Mouse (Mus musculus): ENCODE measurements around the gene Rom1. TPM values are rescaled to one million over a fixed set of nuclear protein-coding genes. Genes with fewer than 3 reads are reported as not detected.

Gene Rom1
- polyA plus RNA-seq, 1 experiment from 2014 or later: 3.3 TPM

Small RNA genes lying within 50 kb of the gene (microRNA-seq; reads per million reads assigned to microRNA genes)
- not detected for gene Mir5136

Other genes with a start within 250 kb of the Rom1 start
- 99.9 and 116 TPM in 2 replicates for gene Slc3a2, start 206.0 kb downstream of the Rom1 start, polyA plus RNA-seq (2015; fragmentation: Nextera tagmentation; extraction: Ambion mirVana)
- 88.6 and 100 TPM in 2 replicates for gene Wdr74, start 193.5 kb downstream of the Rom1 start, polyA plus RNA-seq (2015; fragmentation: Nextera tagmentation; extraction: Ambion mirVana)
- 2.2 and 2.7 TPM in 2 replicates for gene 1700092M07Rik, start 188.6 kb downstream of the Rom1 start, polyA plus RNA-seq (2015; fragmentation: Nextera tagmentation; extraction: Ambion mirVana)
- 182 and 184 TPM in 2 replicates for gene Stx5a, start 187.9 kb downstream of the Rom1 start, polyA plus RNA-seq (2015; fragmentation: Nextera tagmentation; extraction: Ambion mirVana)
- gene Nxf1, start 172.3 kb downstream of the Rom1 start, polyA plus RNA-seq (2015; fragmentation: Nextera tagmentation; extraction: Ambion mirVana): 199 and 230 TPM in 2 replicates
- 211 and 227 TPM in 2 replicates for gene Tmem223, start 158.4 kb downstream of the Rom1 start, polyA plus RNA-seq (2015; fragmentation: Nextera tagmentation; extraction: Ambion mirVana)
- 67.6 and 76.1 TPM in 2 replicates for gene Tmem179b, start 154.9 kb downstream of the Rom1 start, polyA plus RNA-seq (2015; fragmentation: Nextera tagmentation; extraction: Ambion mirVana)
- gene Taf6l, start 142.9 kb downstream of the Rom1 start, polyA plus RNA-seq (2015; fragmentation: Nextera tagmentation; extraction: Ambion mirVana): 28.5 and 35.6 TPM in 2 replicates
- 175 and 178 TPM in 2 replicates for gene Polr2g, start 130.8 kb downstream of the Rom1 start, polyA plus RNA-seq (2015; fragmentation: Nextera tagmentation; extraction: Ambion mirVana)
- gene Zbtb3, start 126.8 kb downstream of the Rom1 start, polyA plus RNA-seq (2015; fragmentation: Nextera tagmentation; extraction: Ambion mirVana): 5.5 and 6.0 TPM in 2 replicates
- gene Ttc9c, start 110.0 kb downstream of the Rom1 start, polyA plus RNA-seq (2015; fragmentation: Nextera tagmentation; extraction: Ambion mirVana): 78.7 and 82.9 TPM in 2 replicates
- gene Hnrnpul2, start 109.3 kb downstream of the Rom1 start, polyA plus RNA-seq (2015; fragmentation: Nextera tagmentation; extraction: Ambion mirVana): 7.4 and 7.6 TPM in 2 replicates
- gene AC129217.1, start 99.6 kb downstream of the Rom1 start, polyA plus RNA-seq (2015; fragmentation: Nextera tagmentation; extraction: Ambion mirVana): not detected in 2 replicates
- 52.6 and 53.3 TPM in 2 replicates for gene Bscl2, start 91.9 kb downstream of the Rom1 start, polyA plus RNA-seq (2015; fragmentation: Nextera tagmentation; extraction: Ambion mirVana)
- 10.4 and 10.6 TPM in 2 replicates for gene Gng3, start 90.2 kb downstream of the Rom1 start, polyA plus RNA-seq (2015; fragmentation: Nextera tagmentation; extraction: Ambion mirVana)
- gene Lrrn4cl, start 78.6 kb downstream of the Rom1 start, polyA plus RNA-seq (2015; fragmentation: Nextera tagmentation; extraction: Ambion mirVana): 0.65 and 0.74 TPM in 2 replicates
- gene Ubxn1, start 57.9 kb downstream of the Rom1 start, polyA plus RNA-seq (2015; fragmentation: Nextera tagmentation; extraction: Ambion mirVana): 184 and 189 TPM in 2 replicates
- 64.2 and 72.3 TPM in 2 replicates for gene Uqcc3, start 48.4 kb downstream of the Rom1 start, polyA plus RNA-seq (2015; fragmentation: Nextera tagmentation; extraction: Ambion mirVana)
- 56.0 and 91.0 TPM in 2 replicates for gene Lbhd1, start 45.6 kb downstream of the Rom1 start, polyA plus RNA-seq (2015; fragmentation: Nextera tagmentation; extraction: Ambion mirVana)
- gene Gm49403, start 45.4 kb downstream of the Rom1 start, polyA plus RNA-seq (2015; fragmentation: Nextera tagmentation; extraction: Ambion mirVana): not detected in 2 replicates
- gene 1810009A15Rik, start 40.5 kb downstream of the Rom1 start, polyA plus RNA-seq (2015; fragmentation: Nextera tagmentation; extraction: Ambion mirVana): 84.9 and 90.0 TPM in 2 replicates
- gene Gm49416, start 40.4 kb downstream of the Rom1 start, polyA plus RNA-seq (2015; fragmentation: Nextera tagmentation; extraction: Ambion mirVana): not detected in 2 replicates
- gene Ints5, start 36.4 kb downstream of the Rom1 start, polyA plus RNA-seq (2015; fragmentation: Nextera tagmentation; extraction: Ambion mirVana): 36.7 and 42.6 TPM in 2 replicates
- 107 and 108 TPM in 2 replicates for gene Ganab, start 31.3 kb downstream of the Rom1 start, polyA plus RNA-seq (2015; fragmentation: Nextera tagmentation; extraction: Ambion mirVana)
- gene B3gat3, start 9.0 kb downstream of the Rom1 start, polyA plus RNA-seq (2015; fragmentation: Nextera tagmentation; extraction: Ambion mirVana): 44.7 and 54.6 TPM in 2 replicates
- gene Eml3, start 196 bp upstream of the Rom1 start, polyA plus RNA-seq (2015; fragmentation: Nextera tagmentation; extraction: Ambion mirVana): 32.3 and 32.8 TPM in 2 replicates
- 187 and 189 TPM in 2 replicates for gene Mta2, start 12.5 kb upstream of the Rom1 start, polyA plus RNA-seq (2015; fragmentation: Nextera tagmentation; extraction: Ambion mirVana)
- 33.6 and 34.5 TPM in 2 replicates for gene Tut1, start 24.5 kb upstream of the Rom1 start, polyA plus RNA-seq (2015; fragmentation: Nextera tagmentation; extraction: Ambion mirVana)
- 481 and 529 TPM in 2 replicates for gene Eef1g, start 37.7 kb upstream of the Rom1 start, polyA plus RNA-seq (2015; fragmentation: Nextera tagmentation; extraction: Ambion mirVana)
- gene Ahnak, start 59.9 kb upstream of the Rom1 start, polyA plus RNA-seq (2015; fragmentation: Nextera tagmentation; extraction: Ambion mirVana): 51.0 and 57.8 TPM in 2 replicates
- not detected in 2 replicates for gene Scgb1a1, start 158.6 kb upstream of the Rom1 start, polyA plus RNA-seq (2015; fragmentation: Nextera tagmentation; extraction: Ambion mirVana)
- gene Asrgl1, start 206.3 kb upstream of the Rom1 start, polyA plus RNA-seq (2015; fragmentation: Nextera tagmentation; extraction: Ambion mirVana): 15.9 and 17.4 TPM in 2 replicates